Mouse (Mus musculus) liver, adult 2 months (tissue): Measurements from ENCODE around the gene Wnt4.

Experiments used
- CTCF ChIP-seq: fragments of 200-500 bp; IDR thresholded peaks from 2 replicates; pipeline ENCODE4 v1.5.1; 2011; ENCODE audit warnings: low read depth, low read length, control low read depth
- POLR2A ChIP-seq: fragments of 200-500 bp; IDR thresholded peaks from 2 replicates; pipeline ENCODE4 v1.6.1; 2011; ENCODE audit warnings: low read length, control low read depth; ENCODE audit not compliant: insufficient read depth; ENCODE audit errors: extremely low read depth

DNA sequence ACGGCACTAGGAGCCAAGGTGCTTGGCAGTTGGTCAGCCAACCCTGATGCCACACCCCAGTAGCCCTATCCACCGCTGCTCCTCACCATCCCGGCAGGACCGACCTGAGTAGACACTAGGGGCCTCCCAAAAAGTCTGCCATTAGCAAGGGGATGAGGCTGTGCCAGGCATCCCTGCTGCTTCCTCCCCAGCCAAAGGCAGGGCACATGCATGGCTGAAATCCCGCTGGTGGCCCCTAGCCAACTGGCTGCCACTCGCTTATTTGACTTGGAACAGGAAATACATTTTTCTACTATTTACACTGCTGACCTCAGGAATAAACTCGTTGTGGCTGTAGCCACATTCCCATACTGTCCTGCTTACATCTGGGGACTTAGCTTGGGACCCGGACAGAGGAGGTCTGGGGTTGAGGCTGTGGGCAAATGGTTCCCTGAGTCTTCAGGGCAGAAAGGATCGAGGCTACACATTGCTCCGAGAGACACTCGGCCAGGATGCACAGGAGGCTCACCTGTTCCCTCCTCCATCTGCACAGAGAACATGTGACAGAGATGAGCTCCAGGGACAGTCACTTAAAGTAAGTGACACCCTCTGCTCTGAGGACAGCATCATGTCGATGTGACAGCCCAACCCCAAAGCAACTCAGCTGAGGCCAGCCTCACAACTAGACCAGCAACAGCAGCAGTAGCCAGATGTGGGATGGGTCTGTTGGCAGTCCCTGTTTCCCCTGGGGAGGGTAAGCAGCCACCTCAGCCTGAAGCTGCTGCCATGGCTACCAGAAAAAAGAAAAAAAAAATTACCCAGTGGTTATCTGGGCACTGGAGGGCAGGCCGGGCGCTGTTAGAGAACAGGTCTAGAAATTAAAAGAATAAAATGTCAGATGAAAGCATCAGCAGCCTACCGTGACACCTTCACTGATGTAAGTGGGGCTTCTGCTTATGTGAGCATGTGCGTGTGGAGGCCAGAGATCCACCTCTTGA, 45.5 kb upstream of the Wnt4 start:
- TF ChIP-seq CTCF (no peak), POLR2A (no peak)
